Mouse (Mus musculus) central nervous system, embryonic 14 days (tissue): ENCODE measurements around the gene Cav2. TPM values are rescaled to one million over a fixed set of nuclear protein-coding genes. Genes with fewer than 3 reads are reported as not detected.

ENCODE experiments used
- polyA plus RNA-seq: library from polyadenylated mRNA; depleted of rRNA; stranded (reverse); fragments of >200 nt; gene quantifications from 2 replicates; pipeline ENCODE4 v1.2.3, GENCODE M21; 2012; rRNA removed

Cav2 gene
- 4.3 and 4.4 TPM in 2 replicates for polyA plus RNA-seq

GRCm38 (mm10) chr6:17280939-17281756 is at the start of gene Cav2:
Cav2 (plus strand) TSS chr6:17281185.

GRCm38 (mm10) chr6:17305954-17306601 is 25.1 kb downstream of the Cav2 start, which contains the start of gene Cav1:
Cav1 (plus strand) TSS chr6:17306335.

Other genes with a start within 250 kb of the Cav2 start
- gene Tes, start 216.0 kb upstream of the Cav2 start, polyA plus RNA-seq = 35.8 and 45.3 TPM in 2 replicates
- gene Cav1, start 25.1 kb downstream of the Cav2 start, polyA plus RNA-seq = 26.8 and 32.8 TPM in 2 replicates
- gene Met, start 182.6 kb downstream of the Cav2 start, polyA plus RNA-seq = 1.0 and 1.9 TPM in 2 replicates